ENCODE assay signal across 25 mouse cellular contexts in the genomic region with DNA sequence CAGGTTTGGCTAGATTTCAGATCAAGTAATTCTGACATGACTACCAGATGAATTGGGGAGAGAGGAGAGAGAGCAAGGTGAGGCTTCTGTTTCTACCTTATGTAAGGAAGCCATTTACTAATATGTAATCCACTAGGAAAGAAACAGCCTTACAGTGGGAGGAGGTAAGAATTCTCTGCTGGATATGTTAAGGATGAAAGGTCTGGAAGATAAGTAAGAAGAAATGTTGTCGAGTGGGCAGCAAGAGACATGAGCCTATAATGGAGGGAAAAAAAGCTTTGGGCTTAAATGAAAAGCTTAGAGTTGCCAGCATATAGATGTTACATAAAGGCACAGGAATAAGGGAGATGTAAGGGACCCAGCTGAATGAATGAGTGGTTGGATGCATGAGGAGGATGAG.
DNase-seq lines count a peak whose midpoint lies in the region; ATAC-seq lines count a peak whose summit lies in the region.
"Had no signal": no experiment of that assay in that cellular context is flagged by ENCODE, and none has a peak within 500 bp of the region (broad histone marks: within the 10 kb centered on the region; RNA-seq: fewer than 3 reads in every experiment).

No protein-coding gene starts in this region.

- H3K4me1 ChIP-seq in forebrain, embryonic 13.5 days, result 0 out of 2 replicates have a peak, but pooled peaks cover 3% of the 10 kb centered on the region
- H3K4me1 ChIP-seq: embryonic facial prominence, embryonic 10.5 days; embryonic facial prominence, embryonic 13.5 days; forebrain, embryonic 12.5 days; hindbrain, embryonic 12.5 days; hindbrain, embryonic 15.5 days had no signal

- no peak for DNase-seq in frontal cortex, postnatal 36 days (ENCODE audit: low spot score in 2 of 2)
- peak; percentile 30 for DNase-seq in left cerebral cortex, adult 11 months (ENCODE audit: low spot score)
- no peak for DNase-seq in left cerebral cortex, adult 18-20 months (ENCODE audit: low spot score in 2 of 2)
- DNase-seq in brain, adult 2 months (ENCODE audit: low read depth, low spot score), result peak; percentile 71
- DNase-seq: adrenal gland, adult 8-10 months; adrenal gland, postnatal 25 days; cerebellum, adult 11 months; cerebellum, adult 2 months; cerebellum, adult 9-11 months; cerebellum, postnatal 25 days; embryo, embryonic 11 days; gastrocnemius, adult 2 months; gastrocnemius, postnatal 14 days; heart, adult 11 months had no signal

- H3K9ac ChIP-seq in forebrain, embryonic 13.5 days, result no peak overlapping the region
- H3K9ac ChIP-seq: embryonic facial prominence, embryonic 13.5 days; forebrain, embryonic 12.5 days; hindbrain, embryonic 12.5 days; hindbrain, embryonic 15.5 days had no signal

- H3K9me3 ChIP-seq in forebrain, embryonic 13.5 days (replicated peaks), result no peaks in the 10 kb centered on the region
- H3K9me3 ChIP-seq: embryonic facial prominence, embryonic 10.5 days; embryonic facial prominence, embryonic 13.5 days; forebrain, embryonic 12.5 days; hindbrain, embryonic 12.5 days; hindbrain, embryonic 15.5 days had no signal

- peaks cover 5% of the 10 kb centered on the region; the same call in 1 of the 2 replicates for H3K27me3 ChIP-seq in forebrain, embryonic 13.5 days
- H3K27me3 ChIP-seq: embryonic facial prominence, embryonic 13.5 days; hindbrain, embryonic 12.5 days; hindbrain, embryonic 15.5 days had no signal

- ATAC-seq in frontal cortex, adult (ENCODE audit: low TSS enrichment), result peak; percentile 83
- ATAC-seq in forebrain, embryonic 13.5 days, result no peak
- ATAC-seq: activated CD4-positive, CD25-positive, alpha-beta regulatory T cell, adult 4 months; forebrain, embryonic 16.5 days had no signal

- H3K4me3 ChIP-seq in forebrain, embryonic 13.5 days, result no peak overlapping the region
- H3K4me3 ChIP-seq: embryonic facial prominence, embryonic 10.5 days; embryonic facial prominence, embryonic 13.5 days; erythroblast, embryonic 14.5 days; forebrain, embryonic 12.5 days; gastrocnemius, adult 2 months; hindbrain, embryonic 12.5 days; hindbrain, embryonic 15.5 days had no signal

- no peak overlapping the region for H3K4me2 ChIP-seq in forebrain, embryonic 13.5 days
- H3K4me2 ChIP-seq: embryonic facial prominence, embryonic 13.5 days; forebrain, embryonic 12.5 days; heart, embryonic 11.5 days; hindbrain, embryonic 12.5 days; hindbrain, embryonic 15.5 days had no signal

- no peak overlapping the region for H3K27ac ChIP-seq in forebrain, embryonic 13.5 days
- H3K27ac ChIP-seq: embryonic facial prominence, embryonic 10.5 days; embryonic facial prominence, embryonic 13.5 days; forebrain, embryonic 12.5 days; gastrocnemius, adult 2 months; hindbrain, embryonic 12.5 days; hindbrain, embryonic 15.5 days had no signal

- no peaks in the 10 kb centered on the region for H3K36me3 ChIP-seq in forebrain, embryonic 13.5 days (ENCODE audit: poor library complexity, severe bottlenecking)
- H3K36me3 ChIP-seq: embryonic facial prominence, embryonic 10.5 days; embryonic facial prominence, embryonic 13.5 days; forebrain, embryonic 12.5 days; hindbrain, embryonic 12.5 days; hindbrain, embryonic 15.5 days had no signal

- WGBS in forebrain, embryonic 13.5 days, result 59% methylated on average over 1 of the region's 1 CpGs

Comparison
In these comparisons a context has a peak if more than half of its experiments do, and no peak if none do; other contexts are left out.
1. DNase-seq: peak in left cerebral cortex, adult 11 months (single experiment) and brain, adult 2 months (single experiment); none in frontal cortex, postnatal 36 days (0 of 2) and left cerebral cortex, adult 18-20 months (0 of 2).